8 mouse cellular contexts compared by ENCODE assay signal in genomic region chr10:81105565-81106112, GRCm38 (mm10). TPM values are rescaled to one million over a fixed set of nuclear protein-coding genes. Genes with fewer than 3 reads are reported as not detected.
DNase-seq lines count a peak whose midpoint lies in the region; ATAC-seq and TF ChIP-seq lines count a peak whose summit lies in the region.

Gene Map2k2 (plus strand): TSS chr10:81105915.

- intact Hi-C loops in heart, postnatal 25 days (cut with DNase I), result loop anchor here (2.0 kb wide), 2 partner anchors 23 to 29 kb away; partner anchors contain the start of gene Zbtb7a

- H3K9me3 ChIP-seq in G1E (replicated peaks), result no peaks in the 10 kb centered on the region
- H3K9me3 ChIP-seq in forebrain, embryonic 15.5 days, result no peaks in the 10 kb centered on the region

- peak within 1 kb of the TSS; percentile 84 for H3K4me3 ChIP-seq in G1E (ENCODE audit: low read depth, low read length)
- peak within 1 kb of the TSS; percentile 100 for H3K4me3 ChIP-seq in forebrain, embryonic 15.5 days
- H3K4me3 ChIP-seq in lung, adult 2 months (replicated peaks; ENCODE audit: extremely low read depth, low read depth, low read length), result peak within 1 kb of the TSS; percentile 87

- peak within 1 kb of the TSS; percentile 63 for H3K4me2 ChIP-seq in forebrain, embryonic 15.5 days (replicated peaks)

- WGBS in forebrain, embryonic 15.5 days, result under 1% methylated on average over 56 of the region's 56 CpGs
- under 1% methylated on average over 56 of the region's 56 CpGs for WGBS in lung, adult 2 months

- no peaks in the 10 kb centered on the region for H3K27me3 ChIP-seq in G1E (ENCODE audit: insufficient read depth, low read length)
- H3K27me3 ChIP-seq in forebrain, embryonic 15.5 days, result no peaks in the 10 kb centered on the region

- TF ChIP-seq POLR2A in lung, adult 2 months (IDR thresholded peaks at IDR 0.05; ENCODE audit: borderline replicate concordance, extremely low read depth, low read depth, low read length), result peak; percentile 100

- TF ChIP-seq CTCF in G1E (IDR thresholded peaks at IDR 0.05; ENCODE audit: low read depth, low read length), result no peak
- no peak for TF ChIP-seq CTCF in lung, adult 2 months (IDR thresholded peaks at IDR 0.05; ENCODE audit: insufficient read depth, low read length)

- H3K27ac ChIP-seq in forebrain, embryonic 15.5 days (replicated peaks), result peak within 1 kb of the TSS; percentile 100

- ATAC-seq in G1E (ENCODE audit: extremely low read depth, insufficient number of reproducible peaks, low FRiP score, poor library complexity, severe bottlenecking), result peak; percentile 58
- ATAC-seq in forebrain, embryonic 15.5 days (replicated peaks), result peak; percentile 97

- H3K36me3 ChIP-seq in G1E (replicated peaks), result peaks cover 45% of the 10 kb centered on the region
- H3K36me3 ChIP-seq in forebrain, embryonic 15.5 days, result peaks cover 21% of the 10 kb centered on the region

- peak within 1 kb of the TSS; percentile 100 for H3K9ac ChIP-seq in forebrain, embryonic 15.5 days (replicated peaks)

- DNase-seq in G1E (ENCODE audit: low spot score), result peak; percentile 98
- DNase-seq in cerebellum, adult 11-12 months, result peak; percentile 96
- peak; percentile 96 for DNase-seq in heart, postnatal 25 days (ENCODE audit: low spot score)
- DNase-seq in layer of hippocampus, adult 18-20 months (ENCODE audit: low spot score in 2 of 2), result peak; percentile 96 to 97
- peak; percentile 98 for DNase-seq in lung, adult 2 months
- peak; percentile 96 for DNase-seq in ovary, adult 18-20 months (ENCODE audit: low spot score)
- peak; percentile 99 for DNase-seq in thymus, postnatal 0 days (ENCODE audit: low spot score)

- H3K4me1 ChIP-seq in G1E (ENCODE audit: insufficient read depth, low read depth, low read length), result peaks cover 69% of the 10 kb centered on the region
- H3K4me1 ChIP-seq in forebrain, embryonic 15.5 days, result peaks cover 23% of the 10 kb centered on the region
- H3K4me1 ChIP-seq in lung, adult 2 months (ENCODE audit: control insufficient read depth, insufficient read depth, low read length), result peaks cover 11% of the 10 kb centered on the region

RNA-seq across cellular contexts. Expression of gene Map2k2, which starts in this region (rescaled TPM):
- total RNA-seq in G1E (2014; fragmentation: Nextera tagmentation), result 35.9 and 52.2 TPM in 2 replicates
- 63.5 and 76.7 TPM in 2 replicates for total RNA-seq in G1E (2017)
- polyA plus RNA-seq in G1E (2012), result 272 and 393 TPM in 2 replicates
- polyA plus RNA-seq in forebrain, embryonic 15.5 days (2015; fragmentation: Nextera tagmentation; extraction: Ambion mirVana), result 211 and 229 TPM in 2 replicates
- 100 to 1,000 TPM; 122 to 123 TPM for total RNA-seq in heart, postnatal 25 days (2021)
- 100 to 1,000 TPM; 130 to 136 TPM for total RNA-seq in layer of hippocampus, adult 18-20 months (2021)
- 147 and 176 TPM in 2 replicates for polyA plus RNA-seq in lung, adult 2 months (2012; rRNA removed)
- polyA plus RNA-seq in thymus, postnatal 0 days (2015; fragmentation: Nextera tagmentation; extraction: Ambion mirVana), result 142 and 150 TPM in 2 replicates

Comparison
In these comparisons a context has a peak if more than half of its experiments do, and no peak if none do; other contexts are left out.
1. Peak in every context shown above with its lines: DNase-seq, ATAC-seq, H3K4me3 ChIP-seq and H3K27ac ChIP-seq.